Mouse (Mus musculus): ENCODE measurements around the gene Igf1r. TPM values are rescaled to one million over a fixed set of nuclear protein-coding genes. Genes with fewer than 3 reads are reported as not detected.
A peak's percentile ranks its signal among the peaks of the same experiment; 100 is the strongest.

The Igf1r gene
- polyA plus RNA-seq, 1 experiment from 2014 or later: 18.1 TPM

GRCm38 (mm10) chr7:68075401-68075800 lies 122.8 kb downstream of the Igf1r start:
- TF ChIP-seq CTCF (IDR thresholded peaks at IDR 0.05; ENCODE audit: low read depth): no peak
- no peak overlapping the region for H3K4me2 ChIP-seq (ENCODE audit: low read length)
- DNase-seq (ENCODE audit: low spot score): no peak
- no peaks in the 10 kb centered on the region for H3K36me3 ChIP-seq (ENCODE audit: insufficient read depth, low read length)
- no peaks in the 10 kb centered on the region for H3K9me3 ChIP-seq (replicated peaks; ENCODE audit: low read length)
- 67% methylated on average over 3 of the region's 3 CpGs for WGBS
- peaks cover 25% of the 10 kb centered on the region; the same call in 1 of the 2 replicates for H3K4me1 ChIP-seq (replicated peaks; ENCODE audit: insufficient read depth, low read length)
- no peaks in the 10 kb centered on the region for H3K27me3 ChIP-seq (ENCODE audit: insufficient read depth, low read length)
- ATAC-seq (replicated peaks; ENCODE audit: low FRiP score, low read depth): no peak
- no peak overlapping the region for H3K4me3 ChIP-seq (replicated peaks; ENCODE audit: low read depth, low read length)
- H3K27ac ChIP-seq: 0 out of 2 replicates have a peak overlapping the region, but pooled peaks have one; percentile 31
- no peak overlapping the region for H3K9ac ChIP-seq (ENCODE audit: low read depth, low read length)

- Histone ChIP-seq H3K9me3 (replicated peaks; ENCODE audit: low read length) (no peaks in the 10 kb centered on the region), H3K9ac (ENCODE audit: low read depth, low read length) (0 out of 2 replicates have a peak overlapping the region, but pooled peaks have one; percentile 9), H3K4me3 (replicated peaks; ENCODE audit: low read depth, low read length) (no peak overlapping the region), H3K27me3 (ENCODE audit: insufficient read depth, low read length) (no peaks in the 10 kb centered on the region), H3K4me1 (replicated peaks; ENCODE audit: insufficient read depth, low read length) (peaks cover 38% of the 10 kb centered on the region), H3K4me2 (ENCODE audit: low read length) (no peak overlapping the region), H3K27ac (peak overlapping the region; percentile 76), H3K36me3 (ENCODE audit: insufficient read depth, low read length) (no peaks in the 10 kb centered on the region)
- peak; percentile 67 for ATAC-seq (replicated peaks; ENCODE audit: low FRiP score, low read depth)
- peak; percentile 12; the same call in 1 of the 2 replicates for TF ChIP-seq CTCF (IDR thresholded peaks at IDR 0.05; ENCODE audit: low read depth)
- 36% methylated on average over 11 of the region's 11 CpGs for WGBS
- DNase-seq (ENCODE audit: low spot score): no peak
These were observed 127.7 kb downstream of the Igf1r start for GRCm38 (mm10) chr7:68080122-68080845.

DNA sequence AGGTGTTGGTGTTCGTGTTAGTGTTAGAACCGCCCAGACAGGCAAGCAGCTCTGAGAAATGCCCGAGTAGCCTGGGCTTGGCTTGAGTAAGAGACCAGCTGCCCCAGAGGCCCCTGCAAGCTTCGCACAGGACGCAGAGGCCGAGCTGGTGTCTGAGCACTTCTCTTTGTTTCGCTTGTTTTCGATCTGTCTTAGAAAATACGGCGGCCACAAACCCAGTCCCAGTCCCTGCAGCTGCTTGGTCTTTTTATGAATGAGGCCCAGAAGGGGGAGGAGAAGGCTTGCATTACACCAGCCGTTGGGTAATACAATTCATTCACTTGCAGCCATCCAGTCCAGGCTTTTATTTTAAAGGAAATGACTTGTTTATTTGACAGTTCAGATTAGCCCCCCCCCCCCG lies 132.7 kb downstream of the Igf1r start:
- 4% methylated on average over 12 of the region's 12 CpGs for WGBS
- peaks cover 50% of the 10 kb centered on the region for H3K4me1 ChIP-seq (replicated peaks; ENCODE audit: insufficient read depth, low read length)
- no peak overlapping the region for H3K9ac ChIP-seq (ENCODE audit: low read depth, low read length)
- DNase-seq (ENCODE audit: low spot score) (peak; percentile 92), ATAC-seq (replicated peaks; ENCODE audit: low FRiP score, low read depth) (peak; percentile 47; the same call in 1 of the 2 replicates)
- H3K4me2 ChIP-seq (ENCODE audit: low read length): peak overlapping the region; percentile 11; the same call in 1 of the 2 replicates
- H3K27ac ChIP-seq: peak overlapping the region; percentile 62; the same call in 1 of the 2 replicates
- TF ChIP-seq CTCF (IDR thresholded peaks at IDR 0.05; ENCODE audit: low read depth): 0 out of 2 replicates have a peak, but pooled peaks have one; percentile 3
- H3K27me3 ChIP-seq (ENCODE audit: insufficient read depth, low read length): no peaks in the 10 kb centered on the region
- H3K4me3 ChIP-seq (replicated peaks; ENCODE audit: low read depth, low read length): no peak overlapping the region
- H3K9me3 ChIP-seq (replicated peaks; ENCODE audit: low read length): no peaks in the 10 kb centered on the region
- H3K36me3 ChIP-seq (ENCODE audit: insufficient read depth, low read length): no peaks in the 10 kb centered on the region

- Histone ChIP-seq H3K9ac (ENCODE audit: low read depth, low read length) (no peak overlapping the region), H3K4me3 (replicated peaks; ENCODE audit: low read depth, low read length) (no peak overlapping the region), H3K27ac (peak overlapping the region; percentile 58; the same call in 1 of the 2 replicates), H3K36me3 (ENCODE audit: insufficient read depth, low read length) (no peaks in the 10 kb centered on the region), H3K4me1 (replicated peaks; ENCODE audit: insufficient read depth, low read length) (peaks cover 45% of the 10 kb centered on the region), H3K9me3 (replicated peaks; ENCODE audit: low read length) (no peaks in the 10 kb centered on the region), H3K27me3 (ENCODE audit: insufficient read depth, low read length) (no peaks in the 10 kb centered on the region), H3K4me2 (ENCODE audit: low read length) (no peak overlapping the region)
- ATAC-seq (replicated peaks; ENCODE audit: low FRiP score, low read depth): no peak
- 51% methylated on average over 4 of the region's 4 CpGs for WGBS
- TF ChIP-seq CTCF (IDR thresholded peaks at IDR 0.05; ENCODE audit: low read depth): no peak
- DNase-seq (ENCODE audit: low spot score): no peak
These were observed 133.3 kb downstream of the Igf1r start for GRCm38 (mm10) chr7:68085870-68086341.

DNA sequence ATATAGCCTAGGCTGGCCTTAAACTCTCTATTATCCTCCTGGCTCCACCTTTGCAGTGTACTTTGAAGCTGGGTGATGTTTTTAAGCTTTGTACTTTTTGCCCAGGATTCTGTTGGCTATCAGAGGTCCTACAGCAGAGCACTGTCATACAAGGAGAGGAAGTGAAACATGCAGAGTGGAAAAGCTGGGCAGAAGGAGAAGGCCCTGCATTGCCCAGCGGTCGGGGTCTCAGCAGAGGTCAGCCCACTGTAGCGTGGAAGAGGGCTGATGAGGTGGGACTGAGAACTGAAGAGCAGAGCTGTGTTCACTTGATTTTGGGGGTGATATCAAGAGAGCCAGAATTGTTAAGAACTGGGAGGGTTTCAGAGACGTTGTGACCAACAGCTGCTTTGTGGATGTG lies 134.9 kb downstream of the Igf1r start:
- 37% methylated on average over 4 of the region's 4 CpGs for whole genome bisulfite sequencing
- Histone ChIP-seq H3K27ac (peak overlapping the region; percentile 31; the same call in 1 of the 2 replicates), H3K9me3 (replicated peaks; ENCODE audit: low read length) (no peaks in the 10 kb centered on the region), H3K9ac (ENCODE audit: low read depth, low read length) (no peak overlapping the region), H3K4me2 (ENCODE audit: low read length) (no peak overlapping the region), H3K4me1 (replicated peaks; ENCODE audit: insufficient read depth, low read length) (peaks cover 41% of the 10 kb centered on the region), H3K4me3 (replicated peaks; ENCODE audit: low read depth, low read length) (no peak overlapping the region), H3K36me3 (ENCODE audit: insufficient read depth, low read length) (no peaks in the 10 kb centered on the region), H3K27me3 (ENCODE audit: insufficient read depth, low read length) (no peaks in the 10 kb centered on the region)
- no peak for TF ChIP-seq CTCF (IDR thresholded peaks at IDR 0.05; ENCODE audit: low read depth)
- DNase-seq (ENCODE audit: low spot score) (no peak), ATAC-seq (replicated peaks; ENCODE audit: low FRiP score, low read depth) (no peak)

- H3K27me3 ChIP-seq (ENCODE audit: insufficient read depth, low read length): no peaks in the 10 kb centered on the region
- H3K9ac ChIP-seq (ENCODE audit: low read depth, low read length): no peak overlapping the region
- peaks cover 30% of the 10 kb centered on the region for H3K4me1 ChIP-seq (replicated peaks; ENCODE audit: insufficient read depth, low read length)
- H3K27ac ChIP-seq: no peak overlapping the region
- no peak overlapping the region for H3K4me2 ChIP-seq (ENCODE audit: low read length)
- 80% methylated on average over 6 of the region's 6 CpGs for WGBS
- TF ChIP-seq CTCF (IDR thresholded peaks at IDR 0.05; ENCODE audit: low read depth): no peak
- no peak for ATAC-seq (replicated peaks; ENCODE audit: low FRiP score, low read depth)
- no peaks in the 10 kb centered on the region for H3K36me3 ChIP-seq (ENCODE audit: insufficient read depth, low read length)
- H3K9me3 ChIP-seq (replicated peaks; ENCODE audit: low read length): no peaks in the 10 kb centered on the region
- no peak for DNase-seq (ENCODE audit: low spot score)
- H3K4me3 ChIP-seq (replicated peaks; ENCODE audit: low read depth, low read length): no peak overlapping the region
These were observed 136.2 kb downstream of the Igf1r start for GRCm38 (mm10) chr7:68088825-68089224.
